9 mouse cellular contexts compared by ENCODE assay signal in genomic region chr2:69955635-69956034, GRCm38 (mm10). TPM values are rescaled to one million over a fixed set of nuclear protein-coding genes. Genes with fewer than 3 reads are reported as not detected.
DNase-seq lines count a peak whose midpoint lies in the region; ATAC-seq and TF ChIP-seq lines count a peak whose summit lies in the region.
"Had no signal": no experiment of that assay in that cellular context is flagged by ENCODE, and none has a peak within 500 bp of the region (broad histone marks: within the 10 kb centered on the region; RNA-seq: fewer than 3 reads in every experiment).

No protein-coding gene starts in this region.

- H3K4me1 ChIP-seq in heart, postnatal 0 days (ENCODE audit: control insufficient read depth, insufficient read depth) = no peaks in the 10 kb centered on the region
- H3K4me1 ChIP-seq in heart, embryonic 12.5 days (replicated peaks) = no peaks in the 10 kb centered on the region
- no peaks in the 10 kb centered on the region for H3K4me1 ChIP-seq in kidney, embryonic 16.5 days (ENCODE audit: insufficient read depth, low read length)

- DNase-seq in heart, postnatal 0 days (ENCODE audit: low spot score) = peak; percentile 61
- DNase-seq in thymus, postnatal 0 days (ENCODE audit: low spot score) = peak; percentile 24
- no peak for DNase-seq in thymus, postnatal 36 days
- no peak for DNase-seq in adrenal gland, adult 18-20 months (ENCODE audit: low spot score in 2 of 2)
- DNase-seq in frontal cortex, postnatal 25 days (ENCODE audit: low spot score in 2 of 2) = no peak

- ATAC-seq in heart, postnatal 0 days (ENCODE audit: insufficient read depth, low read depth) = no peak
- no peak for ATAC-seq in heart, embryonic 12.5 days (ENCODE audit: insufficient number of reproducible peaks, low FRiP score)
- peak; percentile 74 for ATAC-seq in erythroid progenitor cell, adult 5-6 weeks (replicated peaks; ENCODE audit: low FRiP score, poor library complexity, severe bottlenecking)
- no peak for ATAC-seq in kidney, embryonic 16.5 days (ENCODE audit: low FRiP score, low TSS enrichment)

- no peak overlapping the region for H3K4me2 ChIP-seq in heart, postnatal 0 days (ENCODE audit: low read depth, low read length)
- no peak overlapping the region for H3K4me2 ChIP-seq in heart, embryonic 12.5 days
- H3K4me2 ChIP-seq in kidney, embryonic 16.5 days (replicated peaks; ENCODE audit: low read depth, low read length) = no peak overlapping the region

- WGBS in heart, postnatal 0 days = 36% methylated on average over 2 of the region's 2 CpGs
- WGBS in heart, embryonic 12.5 days = 51% methylated on average over 2 of the region's 2 CpGs
- 46% methylated on average over 2 of the region's 2 CpGs for WGBS in kidney, embryonic 16.5 days

- H3K27me3 ChIP-seq in heart, postnatal 0 days (ENCODE audit: control insufficient read depth, insufficient read depth, low read length) = no peaks in the 10 kb centered on the region
- no peaks in the 10 kb centered on the region for H3K27me3 ChIP-seq in heart, embryonic 12.5 days (replicated peaks)
- no peaks in the 10 kb centered on the region for H3K27me3 ChIP-seq in kidney, embryonic 16.5 days (ENCODE audit: insufficient read depth, low read length)

- H3K4me3 ChIP-seq in heart, postnatal 0 days (ENCODE audit: low read depth, low read length) = no peak overlapping the region
- no peak overlapping the region for H3K4me3 ChIP-seq in heart, embryonic 12.5 days
- H3K4me3 ChIP-seq in kidney, embryonic 16.5 days (ENCODE audit: low read length) = no peak overlapping the region
- H3K4me3 ChIP-seq: myocyte had no signal

- no peaks in the 10 kb centered on the region for H3K9me3 ChIP-seq in heart, postnatal 0 days (replicated peaks; ENCODE audit: control insufficient read depth, low read length)
- H3K9me3 ChIP-seq in heart, embryonic 12.5 days (replicated peaks) = no peaks in the 10 kb centered on the region
- H3K9me3 ChIP-seq in kidney, embryonic 16.5 days (ENCODE audit: low read length) = no peaks in the 10 kb centered on the region

- H3K9ac ChIP-seq in heart, postnatal 0 days (replicated peaks; ENCODE audit: low read depth, low read length) = no peak overlapping the region
- H3K9ac ChIP-seq in heart, embryonic 12.5 days = no peak overlapping the region
- no peak overlapping the region for H3K9ac ChIP-seq in kidney, embryonic 16.5 days (replicated peaks; ENCODE audit: low read length)

- peaks cover 43% of the 10 kb centered on the region for H3K36me3 ChIP-seq in heart, postnatal 0 days (replicated peaks; ENCODE audit: control insufficient read depth, insufficient read depth, low read length)
- peaks cover 46% of the 10 kb centered on the region for H3K36me3 ChIP-seq in heart, embryonic 12.5 days
- peaks cover 32% of the 10 kb centered on the region for H3K36me3 ChIP-seq in kidney, embryonic 16.5 days (ENCODE audit: insufficient read depth, low read length)

- no peak for TF ChIP-seq EP300 in heart, postnatal 0 days (IDR thresholded peaks at IDR 0.05; ENCODE audit: low read depth)

- TF ChIP-seq CTCF in heart, postnatal 0 days (IDR thresholded peaks at IDR 0.05; ENCODE audit: low read depth) = peak; percentile 60

- no peak overlapping the region for H3K27ac ChIP-seq in heart, postnatal 0 days (ENCODE audit: low read depth)
- H3K27ac ChIP-seq in heart, embryonic 12.5 days (ENCODE audit: poor library complexity, severe bottlenecking) = no peak overlapping the region
- no peak overlapping the region for H3K27ac ChIP-seq in kidney, embryonic 16.5 days (ENCODE audit: low read length)

RNA-seq across cellular contexts. Expression of gene Ubr3, which starts 58.6 kb away (rescaled TPM):
- total RNA-seq in heart, postnatal 0 days (2014; rRNA removed; ENCODE audit: low replicate concordance) = 42.6 and 55.0 TPM in 2 replicates
- polyA plus RNA-seq in heart, postnatal 0 days (2015; fragmentation: Nextera tagmentation; extraction: Ambion mirVana) = 9.6 and 12.9 TPM in 2 replicates
- 18.6 and 20.3 TPM in 2 replicates for polyA plus RNA-seq in heart, embryonic 12.5 days (2016; fragmentation: Nextera tagmentation; extraction: Ambion mirVana)
- 9.0 and 11.0 TPM in 2 replicates for polyA plus RNA-seq in thymus, postnatal 0 days (2015; fragmentation: Nextera tagmentation; extraction: Ambion mirVana)
- total RNA-seq in erythroid progenitor cell, adult 5-6 weeks (2015; ENCODE audit: low replicate concordance) = 70.3 and 101 TPM in 2 replicates
- 53.0 and 72.6 TPM in 2 replicates for total RNA-seq in erythroid progenitor cell, adult 5-6 weeks (2017; ENCODE audit: low replicate concordance)
- total RNA-seq in adrenal gland, adult 18-20 months (2021) = 10 to 100 TPM; 66.6 to 85.9 TPM
- polyA plus RNA-seq in kidney, embryonic 16.5 days (2015; fragmentation: Nextera tagmentation; extraction: Ambion mirVana) = 12.7 and 14.1 TPM in 2 replicates

Comparison
In these comparisons a context has a peak if more than half of its experiments do, and no peak if none do; other contexts are left out.
1. DNase-seq: peak in heart, postnatal 0 days (single experiment) and thymus, postnatal 0 days (single experiment); none in thymus, postnatal 36 days (0 of 2), adrenal gland, adult 18-20 months (0 of 2) and frontal cortex, postnatal 25 days (0 of 2).